Mouse (Mus musculus): ENCODE measurements around the gene Nrp2.

- no peak for TF ChIP-seq CTCF (IDR thresholded peaks at IDR 0.05; ENCODE audit: control insufficient read depth, insufficient read depth, insufficient replicate concordance, low read depth, low read length)
- TF ChIP-seq POLR2A (IDR thresholded peaks at IDR 0.05; ENCODE audit: control insufficient read depth, low read depth, low read length) = no peak
Measured at GRCm38 (mm10) chr1:62705517-62705981, 2.5 kb downstream of the Nrp2 start.
